Mouse (Mus musculus) adipocyte (in vitro differentiated cells): ENCODE results near the gene Krtap13-1.
"Not testable (repeated sequence)": the region's sequence is repeated elsewhere in the genome, so short reads cannot be mapped to it uniquely, and the experiment has no call there.

ENCODE experiments used
- DNase-seq: peaks from one replicate; pipeline ENCODE4 v3.0.0-alpha.2; 2016; ENCODE audit warnings: low spot score

Gene Krtap13-1

DNA sequence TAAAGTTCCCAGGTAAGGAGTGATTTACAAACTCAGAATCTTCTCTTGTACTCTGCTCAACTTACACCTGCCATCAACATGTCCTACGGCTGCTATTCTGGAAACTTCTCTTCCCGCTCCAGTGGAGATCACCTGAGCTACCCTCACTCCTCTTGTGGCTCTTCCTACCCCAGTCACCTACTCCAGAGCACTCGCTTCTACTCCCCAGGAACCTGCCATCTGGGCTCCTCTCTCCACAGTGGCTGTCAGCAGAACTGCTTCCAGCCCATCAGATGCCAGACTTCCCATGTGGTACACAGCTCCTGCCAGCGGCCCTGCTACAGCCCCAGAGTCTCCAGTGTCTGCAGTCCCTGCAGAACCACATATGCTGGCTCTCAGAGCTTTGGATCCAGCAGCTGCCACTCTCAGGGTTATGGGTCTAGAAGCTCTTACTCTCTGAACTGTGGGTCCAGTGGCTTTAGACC, at the start of gene Krtap13-1:
Gene Krtap13-1, plus strand, starts transcription at position 51 of the 464 bp plus-strand sequence.
- DNase-seq = no peak

- DNase-seq = no peak
Observed at GRCm38 (mm10) chr16:88679099-88679498, 49.6 kb upstream of the Krtap13-1 start.

DNA sequence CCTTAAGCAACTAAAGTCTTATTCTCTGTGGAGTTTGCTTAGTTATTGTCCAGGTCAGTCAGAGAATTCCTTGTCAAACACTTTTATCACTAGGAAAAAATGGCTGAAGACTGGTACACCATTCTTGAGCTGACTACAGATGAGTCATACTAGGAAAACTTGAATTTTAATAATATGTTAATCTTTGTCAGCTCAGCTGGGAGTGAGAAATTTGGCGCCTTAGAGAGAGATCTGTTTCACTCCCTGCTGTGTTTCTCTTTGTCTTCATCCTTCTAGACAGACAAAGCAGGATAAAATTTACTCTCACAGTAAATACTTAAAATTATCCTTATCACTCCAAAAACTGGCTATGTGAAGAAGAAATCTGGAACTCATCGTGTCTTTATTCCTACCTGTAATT, 47.4 kb upstream of the Krtap13-1 start:
- DNase-seq = no peak

DNA sequence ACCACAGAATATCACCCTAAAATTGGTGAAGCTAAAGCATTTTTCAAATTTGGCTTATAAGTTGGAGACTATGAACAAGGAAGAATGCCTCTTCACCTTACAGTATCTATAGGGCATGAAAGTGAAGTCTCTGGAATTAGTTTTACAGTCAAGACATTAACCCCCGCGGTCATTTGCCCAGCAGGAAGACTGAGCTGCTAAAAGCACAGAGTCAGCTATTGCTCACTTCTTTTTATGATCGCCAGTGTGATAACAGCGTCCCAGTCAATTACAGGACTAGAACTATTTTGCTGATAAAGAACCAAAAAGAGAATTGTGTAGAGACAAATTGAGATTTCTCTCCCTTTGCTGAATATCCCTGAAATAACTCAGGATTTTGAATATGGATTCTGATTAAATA, 32.4 kb upstream of the Krtap13-1 start:
- DNase-seq = no peak

GRCm38 (mm10) chr16:88701072-88701864, 27.4 kb upstream of the Krtap13-1 start:
- no peak for DNase-seq

DNA sequence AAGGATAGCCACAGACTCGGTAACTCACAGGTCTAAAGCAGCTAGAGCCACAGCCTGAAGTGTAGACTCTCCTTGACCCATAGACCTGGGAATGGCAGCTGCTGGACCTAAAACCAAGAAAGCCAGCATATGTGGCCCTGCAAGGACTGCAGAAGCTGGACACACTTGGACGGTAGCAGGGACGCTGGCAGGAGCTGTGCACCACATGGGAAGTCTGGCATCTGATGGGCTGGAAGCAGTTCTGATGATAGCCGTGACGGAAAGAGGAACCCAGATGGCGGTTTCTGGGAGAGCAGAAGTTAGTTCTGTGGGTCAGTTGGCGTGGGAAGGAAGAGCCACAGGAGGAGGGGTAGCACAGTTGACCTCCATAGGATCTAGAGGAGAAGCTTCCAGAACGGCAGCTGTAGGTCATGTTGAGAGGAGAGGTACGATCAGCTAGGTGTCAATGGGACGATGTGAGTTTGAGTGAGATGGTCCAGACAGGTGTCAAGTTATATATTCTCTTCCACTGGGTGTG, 21.1 kb upstream of the Krtap13-1 start, which contains the start of gene 2310061N02Rik:
Gene 2310061N02Rik, minus strand, starts transcription at position 467 of the 517 bp plus-strand sequence.
- no peak for DNase-seq

GRCm38 (mm10) chr16:88710757-88711156, 17.9 kb upstream of the Krtap13-1 start:
- no peak for DNase-seq

- no peak for DNase-seq
Observed at GRCm38 (mm10) chr16:88711245-88711644, 17.4 kb upstream of the Krtap13-1 start.

DNA sequence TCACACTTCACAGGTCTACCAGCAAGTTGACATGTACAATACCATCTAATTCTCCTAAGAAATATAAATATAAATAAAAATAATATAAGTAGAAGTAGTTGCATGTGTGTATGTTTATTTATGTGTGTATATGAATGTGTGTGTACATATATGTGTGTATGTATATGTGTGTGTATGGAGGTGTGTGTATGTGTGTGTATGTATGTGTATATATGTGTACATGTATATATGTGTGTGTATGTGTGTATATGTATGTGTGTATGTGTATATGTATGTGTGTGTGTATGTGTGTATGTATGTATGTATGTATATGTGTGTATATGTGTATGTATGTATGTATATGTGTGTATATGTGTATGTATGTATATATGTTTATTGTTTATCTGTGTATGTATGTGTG, 12.1 kb upstream of the Krtap13-1 start:
- DNase-seq = no peak

DNA sequence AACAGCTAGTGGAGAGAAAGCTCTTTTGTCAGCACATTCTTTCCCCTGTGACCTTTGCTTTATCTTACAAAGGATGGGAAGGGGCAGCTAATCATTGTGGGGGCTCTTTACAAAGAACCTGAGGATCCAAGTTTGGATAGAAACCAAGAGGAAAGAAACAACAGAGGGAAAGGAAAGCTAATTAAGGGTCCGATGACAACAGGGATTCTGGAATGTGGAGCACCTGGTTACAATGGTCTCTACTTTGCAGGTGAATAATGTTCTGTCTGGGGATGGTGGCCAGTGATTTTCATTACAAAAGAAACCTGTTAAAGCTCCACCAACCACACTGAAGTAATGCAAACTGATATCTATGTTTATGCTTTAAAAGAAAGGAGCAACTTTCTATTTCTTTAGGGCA, 8.6 kb upstream of the Krtap13-1 start:
- no peak for DNase-seq

GRCm38 (mm10) chr16:88735391-88735790, 6.7 kb downstream of the Krtap13-1 start:
- no peak for DNase-seq

- no peak for DNase-seq
Observed at GRCm38 (mm10) chr16:88744750-88745340, 16.2 kb downstream of the Krtap13-1 start.

DNA sequence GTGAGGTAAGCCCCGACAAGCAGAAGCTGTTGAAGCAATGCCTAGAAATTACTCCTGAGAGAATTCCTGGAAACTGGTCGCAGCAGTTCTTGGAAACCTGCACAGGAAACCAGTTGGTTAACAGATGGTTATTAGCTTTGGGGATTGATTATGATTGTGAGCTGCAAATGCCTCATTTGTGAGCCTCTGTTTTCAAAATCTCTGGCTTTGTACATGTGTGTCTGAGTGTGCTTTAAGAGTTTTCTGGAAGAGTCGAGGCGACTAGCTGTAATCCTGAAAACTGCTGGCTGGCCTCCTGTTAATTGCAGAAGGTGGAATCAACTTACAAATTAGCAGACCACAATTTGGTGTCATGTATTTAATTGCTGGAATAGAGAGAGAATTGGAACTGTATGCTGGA, 19.3 kb downstream of the Krtap13-1 start:
- DNase-seq = no peak

GRCm38 (mm10) chr16:88751535-88751934, 22.9 kb downstream of the Krtap13-1 start, which contains the start of gene Krtap13:
Krtap13 (minus strand) TSS chr16:88751635.
- DNase-seq = not testable (repeated sequence)

- not testable (repeated sequence) for DNase-seq
Observed at GRCm38 (mm10) chr16:88758547-88758946, 29.9 kb downstream of the Krtap13-1 start, which contains the start of gene 2310034C09Rik. 2310034C09Rik (plus strand) TSS chr16:88758847.

DNA sequence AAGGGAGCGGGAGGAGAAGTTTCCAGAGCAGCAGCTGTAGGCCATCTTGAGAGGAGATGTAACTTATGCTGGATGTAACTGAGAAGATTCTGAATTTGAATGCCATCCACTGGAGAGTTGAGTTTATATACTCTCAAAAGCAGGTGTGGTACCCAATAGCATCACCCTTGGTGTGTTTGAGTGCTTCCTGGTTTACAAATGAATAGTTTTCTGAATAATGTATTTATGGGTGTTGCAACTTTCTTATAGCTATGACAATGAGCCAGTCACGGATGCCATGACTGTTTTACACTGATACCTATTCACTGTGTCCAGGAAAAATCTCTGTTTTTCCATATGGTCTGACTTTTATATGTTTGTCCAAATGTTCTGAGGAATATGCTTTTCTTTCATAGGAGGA, 45.4 kb downstream of the Krtap13-1 start, which contains the start of gene 2310057N15Rik:
Gene 2310057N15Rik, minus strand, starts transcription at position 101 of the 400 bp plus-strand sequence.
- no peak for DNase-seq

- DNase-seq = no peak
Observed at GRCm38 (mm10) chr16:88777596-88777995, 48.9 kb downstream of the Krtap13-1 start, which contains the start of gene Gm5965. Gm5965 (plus strand) TSS chr16:88777896.
